Mouse (Mus musculus): ENCODE data around the gene Slc25a22. TPM values are rescaled to one million over a fixed set of nuclear protein-coding genes. Genes with fewer than 3 reads are reported as not detected.

Gene Slc25a22
- total and polyA plus RNA-seq, 3 experiments = 55.8 to 85.8 (median 72.6) TPM

GRCm38 (mm10) chr7:141484186-141485120 is 46.8 kb upstream of the Slc25a22 start:
- no peak for TF ChIP-seq EP300 (IDR thresholded peaks at IDR 0.05; ENCODE audit: insufficient read depth, low read depth, low read length)
- TF ChIP-seq CTCF (IDR thresholded peaks at IDR 0.05) = no peak
- no peak for TF ChIP-seq POLR2A (IDR thresholded peaks at IDR 0.05; ENCODE audit: insufficient read depth, low read depth, low read length)

DNA sequence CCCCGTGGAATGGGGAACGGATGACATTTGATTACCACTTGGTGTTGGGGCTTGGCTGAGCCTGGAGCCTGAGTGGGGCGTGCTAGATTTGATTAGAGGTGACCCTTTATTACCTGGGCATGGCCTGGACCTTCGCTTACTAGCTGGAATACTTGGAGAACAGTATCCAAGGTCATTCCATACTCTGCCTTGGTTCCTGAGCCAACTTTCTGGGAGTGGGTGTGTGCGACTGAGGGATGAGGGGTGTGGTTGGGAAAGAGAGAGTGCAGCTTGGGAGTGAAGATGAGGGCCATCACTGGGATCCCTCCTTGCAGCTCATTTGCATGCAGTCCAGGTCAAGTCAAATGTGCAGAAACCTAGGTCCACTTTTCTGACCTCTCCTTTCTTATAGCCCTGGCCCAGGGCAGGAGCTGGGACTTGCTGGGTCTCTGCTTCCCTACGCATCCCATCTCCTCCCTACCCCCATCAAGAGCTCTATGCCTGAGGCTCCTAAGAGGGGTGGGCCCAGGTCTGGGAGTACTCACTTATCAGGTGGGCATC is 45.5 kb upstream of the Slc25a22 start:
- peaks cover 23% of the 10 kb centered on the region for H3K4me1 ChIP-seq (ENCODE audit: control insufficient read depth, insufficient read depth, low read length)
- no peaks in the 10 kb centered on the region for H3K27me3 ChIP-seq (ENCODE audit: control insufficient read depth, insufficient read depth, low read length)
- 0 out of 2 replicates have a peak, but pooled peaks cover 2% of the 10 kb centered on the region for H3K79me2 ChIP-seq (replicated peaks; ENCODE audit: control insufficient read depth, insufficient read depth, low read length)
- no peaks in the 10 kb centered on the region for H3K36me3 ChIP-seq (ENCODE audit: control insufficient read depth, insufficient read depth, low read length)
- H3K9ac ChIP-seq (ENCODE audit: low read depth, low read length) = no peak overlapping the region
- DNase-seq = no peak
- intact Hi-C loops (cut with DNase I) = loop anchor here (5.0 kb wide), 1 partner anchor 129 kb away; no protein-coding TSS in a partner anchor
- 83% methylated on average over 6 of the region's 6 CpGs for WGBS
- no peak overlapping the region for H3K27ac ChIP-seq
- H3K4me3 ChIP-seq = no peak overlapping the region
- TF ChIP-seq POLR2A (IDR thresholded peaks at IDR 0.05; ENCODE audit: insufficient read depth, low read depth, low read length) = no peak
- no peak for TF ChIP-seq EP300 (IDR thresholded peaks at IDR 0.05; ENCODE audit: insufficient read depth, low read depth, low read length)
- TF ChIP-seq CTCF (IDR thresholded peaks at IDR 0.05) = no peak

More at GRCm38 (mm10) chr7:141484186-141485120, 46.8 kb upstream of the Slc25a22 start:
- H3K4me1 ChIP-seq (ENCODE audit: control insufficient read depth, insufficient read depth, low read length) = peaks cover 19% of the 10 kb centered on the region
- H3K9ac ChIP-seq (ENCODE audit: low read depth, low read length) = no peak overlapping the region
- H3K27me3 ChIP-seq (ENCODE audit: control insufficient read depth, insufficient read depth, low read length) = no peaks in the 10 kb centered on the region
- DNase-seq = no peak
- H3K79me2 ChIP-seq (replicated peaks; ENCODE audit: control insufficient read depth, insufficient read depth, low read length) = 0 out of 2 replicates have a peak, but pooled peaks cover 2% of the 10 kb centered on the region
- 54% methylated on average over 5 of the region's 5 CpGs for WGBS
- no peak overlapping the region for H3K4me3 ChIP-seq
- no peak overlapping the region for H3K27ac ChIP-seq
- intact Hi-C loops (cut with DNase I) = loop anchor here (5.0 kb wide), 1 partner anchor 128 kb away; no protein-coding TSS in a partner anchor
- no peaks in the 10 kb centered on the region for H3K36me3 ChIP-seq (ENCODE audit: control insufficient read depth, insufficient read depth, low read length)

GRCm38 (mm10) chr7:141482531-141483024 is 44.9 kb upstream of the Slc25a22 start:
- no peak for TF ChIP-seq EP300 (IDR thresholded peaks at IDR 0.05; ENCODE audit: insufficient read depth, low read depth, low read length)
- TF ChIP-seq CTCF (IDR thresholded peaks at IDR 0.05) = no peak
- no peak for TF ChIP-seq POLR2A (IDR thresholded peaks at IDR 0.05; ENCODE audit: insufficient read depth, low read depth, low read length)
- WGBS = 42% methylated on average over 11 of the region's 11 CpGs
- H3K4me1 ChIP-seq (ENCODE audit: control insufficient read depth, insufficient read depth, low read length) = peaks cover 25% of the 10 kb centered on the region
- H3K79me2 ChIP-seq (replicated peaks; ENCODE audit: control insufficient read depth, insufficient read depth, low read length) = 0 out of 2 replicates have a peak, but pooled peaks cover 2% of the 10 kb centered on the region
- no peaks in the 10 kb centered on the region for H3K36me3 ChIP-seq (ENCODE audit: control insufficient read depth, insufficient read depth, low read length)
- peak overlapping the region; percentile 24; the same call in 1 of the 2 replicates for H3K9ac ChIP-seq (ENCODE audit: low read depth, low read length)
- no peak overlapping the region for H3K27ac ChIP-seq
- intact Hi-C loops (cut with DNase I) = loop anchor here (5.0 kb wide), 1 partner anchor 130 kb away; no protein-coding TSS in a partner anchor
- no peak for DNase-seq
- H3K4me3 ChIP-seq = peak overlapping the region; percentile 48
- no peaks in the 10 kb centered on the region for H3K27me3 ChIP-seq (ENCODE audit: control insufficient read depth, insufficient read depth, low read length)

- TF ChIP-seq CTCF (IDR thresholded peaks at IDR 0.05) = peak; percentile 69
- TF ChIP-seq POLR2A (IDR thresholded peaks at IDR 0.05; ENCODE audit: insufficient read depth, low read depth, low read length) = no peak
- peaks cover 31% of the 10 kb centered on the region for H3K4me1 ChIP-seq (ENCODE audit: control insufficient read depth, insufficient read depth, low read length)
- intact Hi-C loops (cut with DNase I) = loop anchor here (1.0 to 5.0 kb wide), 2 partner anchors 44 to 131 kb away; no protein-coding TSS in a partner anchor
- DNase-seq = peak; percentile 60 to 67
- H3K79me2 ChIP-seq (replicated peaks; ENCODE audit: control insufficient read depth, insufficient read depth, low read length) = 0 out of 2 replicates have a peak, but pooled peaks cover 2% of the 10 kb centered on the region
- H3K36me3 ChIP-seq (ENCODE audit: control insufficient read depth, insufficient read depth, low read length) = no peaks in the 10 kb centered on the region
- H3K9ac ChIP-seq (ENCODE audit: low read depth, low read length) = peak overlapping the region; percentile 66
- no peaks in the 10 kb centered on the region for H3K27me3 ChIP-seq (ENCODE audit: control insufficient read depth, insufficient read depth, low read length)
- H3K4me3 ChIP-seq = peak overlapping the region; percentile 48
- 5% methylated on average over 76 of the region's 81 CpGs for WGBS
- H3K27ac ChIP-seq = no peak overlapping the region; the same call in 1 of the 2 replicates
Observed at GRCm38 (mm10) chr7:141481498-141482401, 44.1 kb upstream of the Slc25a22 start.
